Mouse (Mus musculus) layer of hippocampus, adult 9-10 months (tissue): ENCODE data around the gene Bpgm.
A peak's percentile ranks its signal among the peaks of the same experiment; 100 is the strongest.

ENCODE experiments used
- DNase-seq: peaks from one replicate; pipeline ENCODE4 v3.0.0; 2022; ENCODE audit warnings: low spot score

Bpgm gene

DNA sequence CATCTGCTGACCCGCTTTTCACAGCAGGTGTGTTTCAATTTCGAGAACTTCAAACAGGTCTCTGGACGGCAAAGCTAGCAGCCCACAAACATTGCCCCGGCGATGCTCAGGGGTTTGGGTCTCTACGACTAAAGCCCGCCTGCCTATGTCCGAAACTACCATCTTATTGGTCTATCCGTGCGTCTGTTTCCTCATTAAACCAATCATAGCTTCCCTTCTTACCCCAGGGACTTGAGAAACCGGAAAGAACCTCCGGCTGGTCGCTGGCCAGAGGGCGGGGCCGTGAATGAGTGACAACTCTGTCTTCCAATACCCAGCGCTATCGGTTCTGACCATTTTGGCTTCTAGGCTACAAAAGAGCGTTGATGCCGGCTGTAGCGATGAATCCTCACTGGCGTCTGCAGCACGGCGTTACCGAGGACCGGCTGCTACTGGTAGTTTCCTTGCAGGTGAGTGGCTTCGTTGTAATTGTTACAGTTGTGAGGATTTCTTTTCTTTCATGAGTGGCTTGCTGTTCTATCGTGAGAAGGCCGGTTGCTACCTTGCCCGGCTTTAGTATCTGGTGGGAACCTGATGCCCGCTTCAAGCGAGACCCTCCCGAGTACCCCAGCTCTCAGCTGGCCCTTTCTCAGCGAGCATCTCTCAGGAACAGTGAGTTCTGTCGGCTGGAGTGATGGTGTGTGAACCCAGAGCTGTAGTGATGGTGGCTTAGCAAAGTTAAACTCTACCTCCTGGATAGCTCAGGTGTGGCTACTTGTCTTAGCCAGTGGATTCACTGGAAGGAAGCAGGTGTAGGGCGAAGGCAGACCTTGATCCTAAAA is at the start of gene Bpgm:
Bpgm (plus strand) TSS at position 234 of the 821 bp plus-strand sequence.
- peak; percentile 100 for DNase-seq

DNA sequence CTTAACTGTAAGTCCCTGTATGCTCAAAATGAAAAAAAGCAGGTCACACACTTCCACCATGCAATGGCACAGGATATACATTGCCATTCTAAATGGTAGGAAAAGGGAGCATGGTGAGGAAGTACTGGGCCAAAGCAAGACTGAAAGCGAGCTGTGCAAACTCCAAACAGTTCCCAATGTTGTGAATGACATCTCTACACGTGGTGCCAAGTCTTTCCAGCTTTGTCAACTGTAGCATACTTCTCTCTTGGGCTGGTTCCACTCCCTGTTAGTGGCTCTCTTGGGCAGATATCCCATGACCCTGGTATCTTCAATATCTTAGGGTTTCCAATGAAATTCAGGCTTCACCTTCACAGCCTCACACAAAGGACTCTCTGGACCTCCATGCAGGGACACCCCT is 37.0 kb upstream of the Bpgm start:
- no peak for DNase-seq

DNA sequence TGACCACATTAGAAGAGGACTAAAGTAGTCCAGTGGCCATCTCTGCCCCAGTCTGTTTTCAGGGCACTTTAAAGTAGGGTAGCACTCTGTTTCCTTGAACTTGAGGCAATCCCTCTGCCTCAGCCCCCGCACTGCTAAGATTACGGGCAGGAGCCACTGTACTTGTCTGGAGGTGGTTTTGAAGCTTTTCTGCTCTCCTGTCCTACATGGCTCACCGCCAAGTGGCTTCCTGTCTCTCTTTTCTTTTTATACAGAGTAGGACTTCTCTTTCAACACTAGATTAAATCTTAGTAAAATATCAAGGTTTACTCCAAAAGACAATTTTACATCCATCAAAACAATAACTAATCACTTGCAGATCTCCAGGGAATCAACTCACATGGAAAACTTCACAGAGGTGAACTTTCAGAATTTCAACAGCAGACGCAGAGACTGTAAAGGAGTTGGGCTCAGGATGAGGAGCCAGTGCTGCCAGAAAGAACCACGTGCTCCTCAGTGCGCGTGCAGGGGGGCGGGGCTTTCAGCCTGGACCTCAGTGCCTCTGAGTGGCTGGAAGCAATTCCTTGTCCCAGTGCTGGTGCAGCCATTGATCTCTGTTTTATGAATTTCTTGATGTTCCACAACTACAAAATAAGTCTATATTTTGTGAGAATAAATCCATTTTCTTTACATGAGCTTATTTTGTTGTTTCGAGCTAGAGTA is 34.3 kb upstream of the Bpgm start:
- no peak for DNase-seq

DNA sequence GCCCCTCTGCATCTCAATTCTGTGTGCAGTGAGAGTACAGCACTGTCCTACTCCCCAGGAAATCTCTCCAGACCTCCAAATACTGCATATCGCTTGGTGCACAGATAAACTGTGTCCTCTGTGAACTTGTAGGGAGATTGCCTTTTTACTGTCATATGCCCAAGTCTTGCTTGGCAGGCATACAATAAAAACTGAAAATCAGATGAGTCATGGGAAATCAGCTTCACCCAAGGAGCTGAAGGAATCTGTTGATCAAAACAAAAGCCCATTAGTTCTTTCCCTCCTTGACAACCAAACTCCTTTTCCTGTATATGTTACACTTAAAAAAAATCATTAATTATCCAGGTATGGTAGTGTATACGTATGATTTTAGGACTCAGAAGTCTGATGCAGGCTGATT is 32.2 kb upstream of the Bpgm start:
- DNase-seq: no peak

DNA sequence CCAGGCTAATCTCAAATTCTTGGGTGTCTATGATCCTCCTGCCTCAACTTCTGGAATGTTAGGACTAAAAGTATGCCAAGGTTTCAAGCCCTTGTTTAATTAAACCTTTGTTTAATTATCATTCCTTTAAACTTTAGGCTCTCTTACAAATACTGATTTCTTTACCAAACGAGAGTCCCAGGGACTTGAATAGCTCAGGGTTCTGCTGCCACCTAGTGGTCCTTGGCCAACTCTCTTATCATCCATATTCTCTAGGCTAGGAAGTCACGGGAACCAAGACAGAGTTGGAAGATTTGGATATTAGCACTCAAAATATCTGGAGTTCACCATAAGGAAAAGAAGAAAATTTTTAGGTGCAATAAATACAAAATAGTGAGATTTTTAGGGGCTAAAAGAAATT is 28.0 kb upstream of the Bpgm start:
- peak; percentile 84 for DNase-seq

DNA sequence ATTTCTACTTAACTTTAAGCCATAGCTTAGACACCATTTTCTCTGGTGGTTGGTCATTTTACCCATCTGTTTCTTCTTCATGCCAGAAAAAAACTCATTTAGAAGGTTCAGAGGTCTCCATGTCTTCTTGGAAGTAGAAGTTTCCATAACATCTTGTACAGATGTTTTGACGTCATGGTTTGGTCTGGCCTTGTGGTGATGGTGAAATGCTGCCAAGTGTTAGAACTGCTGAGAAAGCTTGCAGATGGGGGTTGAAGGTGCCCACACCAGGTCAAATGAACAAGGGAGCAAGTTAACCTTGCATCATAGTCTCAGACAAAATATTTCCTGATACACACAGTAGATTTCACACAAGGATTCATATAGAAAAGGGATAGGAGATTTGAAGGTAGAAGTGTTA is 27.3 kb upstream of the Bpgm start:
- no peak for DNase-seq

DNA sequence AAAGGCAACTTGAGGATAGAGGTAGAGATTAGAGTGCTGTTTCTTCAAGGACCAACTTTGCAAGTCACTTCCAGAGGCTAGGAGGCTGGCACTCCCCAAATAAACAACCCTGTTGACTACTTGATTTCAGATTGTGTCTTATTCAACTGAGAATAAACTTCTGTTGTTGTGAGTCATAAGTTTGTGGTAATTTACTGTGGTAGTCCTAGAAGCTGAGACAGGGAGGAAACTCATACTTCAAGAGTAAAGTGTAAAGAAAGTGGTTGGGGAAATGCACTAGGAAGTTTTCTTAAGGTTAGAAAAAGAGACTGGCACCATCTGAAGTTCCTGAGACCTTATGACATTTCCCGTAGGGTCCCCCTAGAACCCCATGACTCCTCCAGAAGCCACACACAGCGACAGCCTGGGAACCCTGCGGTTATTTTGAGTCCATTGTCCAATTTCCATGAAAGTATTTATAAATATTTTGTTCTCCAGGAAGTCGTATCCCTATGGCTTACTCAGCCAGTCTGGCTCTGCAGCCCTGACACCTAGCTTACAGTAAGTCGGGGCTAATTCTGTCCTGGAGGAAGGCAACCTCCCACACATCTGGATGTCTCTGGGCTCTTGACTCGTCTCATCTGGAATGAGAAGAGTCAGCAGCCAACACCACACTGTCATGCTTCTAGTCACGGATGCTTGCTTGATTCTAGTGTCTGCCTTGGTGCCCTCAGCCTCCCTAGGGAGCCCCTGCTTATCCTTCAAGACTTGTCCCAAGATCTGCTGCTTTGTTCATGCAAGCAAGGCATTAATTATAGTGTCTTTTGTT is 22.8 kb upstream of the Bpgm start:
- DNase-seq: no peak

DNA sequence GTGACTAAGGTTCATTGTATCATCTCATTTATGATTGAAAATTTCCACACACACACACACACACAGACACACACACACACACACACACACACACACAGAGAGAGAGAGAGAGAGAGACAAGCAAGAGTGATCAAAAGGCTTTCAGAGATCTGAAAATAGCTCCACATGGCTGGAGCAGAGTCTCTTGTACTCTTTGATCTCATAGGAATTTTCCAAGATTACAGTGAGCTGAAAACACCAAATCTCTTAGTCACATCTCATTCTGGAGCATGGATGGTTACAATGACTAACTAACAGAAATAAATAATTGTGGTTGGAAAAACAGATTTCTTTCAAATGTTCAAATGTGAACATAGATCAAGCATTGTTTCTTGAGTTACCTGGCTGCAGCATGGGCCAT is 16.6 kb upstream of the Bpgm start:
- DNase-seq: no peak

DNA sequence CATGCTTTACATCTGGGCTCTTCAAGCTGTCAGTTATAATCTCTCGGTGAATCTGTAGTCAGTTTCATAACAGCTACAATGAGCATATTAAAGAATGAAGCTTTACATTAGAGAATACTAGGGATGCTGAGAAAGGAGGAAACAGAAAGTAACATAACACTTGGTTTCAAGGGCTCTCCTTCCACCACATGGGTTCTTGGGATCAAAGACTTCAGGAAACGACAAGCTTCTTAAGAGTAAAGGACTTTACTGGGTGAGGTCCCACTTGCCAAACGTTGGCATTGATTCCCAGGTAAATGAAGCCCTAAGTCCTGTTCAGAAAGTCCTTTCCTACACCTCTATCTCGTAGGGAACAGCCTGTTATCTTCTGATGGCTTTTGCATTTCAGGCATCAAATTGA is 15.4 kb upstream of the Bpgm start:
- DNase-seq: no peak

DNA sequence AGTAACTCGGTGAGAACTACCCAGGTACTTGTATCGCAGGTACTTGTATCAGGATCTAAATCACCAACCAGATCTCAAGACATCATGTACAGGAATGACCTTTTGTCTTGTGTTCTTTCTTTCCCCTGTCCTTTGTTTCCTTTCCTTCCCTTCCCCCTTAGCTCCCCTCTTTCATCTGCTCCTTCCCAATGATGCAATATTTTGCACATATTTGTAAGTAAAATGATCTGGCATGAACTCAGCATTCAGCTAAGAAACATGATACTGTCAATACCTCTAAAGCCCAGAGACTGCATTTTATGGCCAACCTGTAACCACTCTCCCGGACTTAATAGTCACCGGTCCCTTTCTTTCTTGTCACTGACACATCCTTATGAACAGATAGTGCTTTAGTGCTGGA is 12.4 kb upstream of the Bpgm start:
- DNase-seq: no peak

DNA sequence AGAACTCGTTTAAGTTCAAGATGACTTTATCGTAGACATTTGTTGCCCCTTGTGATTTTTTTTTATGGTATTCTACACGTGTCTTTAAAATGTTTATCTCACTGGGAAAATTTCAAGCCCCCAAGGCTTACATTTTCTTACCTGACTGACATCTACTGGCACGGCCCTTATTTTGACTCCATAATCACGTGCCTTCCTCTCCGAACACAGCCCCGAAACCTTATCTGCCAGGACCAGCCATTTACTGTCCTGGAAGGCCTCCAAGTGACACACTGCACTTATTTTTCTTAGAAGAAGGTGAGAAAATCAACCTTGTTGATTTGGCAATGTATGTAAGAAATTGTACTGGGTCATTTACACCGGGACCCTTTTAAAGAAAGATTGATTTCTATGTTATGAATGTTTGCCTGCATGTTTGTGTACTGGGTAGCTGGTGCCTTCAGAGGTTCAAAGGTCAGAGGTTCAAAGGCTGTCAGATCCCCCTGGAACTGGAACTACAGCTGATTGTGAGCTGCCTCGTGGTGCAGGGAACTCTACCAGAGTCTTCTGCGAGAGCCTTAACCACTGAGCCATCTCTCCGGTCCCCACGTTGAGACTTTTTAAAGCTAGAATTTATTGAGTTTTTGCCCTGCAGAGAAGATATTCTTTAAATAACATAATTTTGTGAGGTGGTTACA is 4.4 kb upstream of the Bpgm start:
- DNase-seq: no peak

DNA sequence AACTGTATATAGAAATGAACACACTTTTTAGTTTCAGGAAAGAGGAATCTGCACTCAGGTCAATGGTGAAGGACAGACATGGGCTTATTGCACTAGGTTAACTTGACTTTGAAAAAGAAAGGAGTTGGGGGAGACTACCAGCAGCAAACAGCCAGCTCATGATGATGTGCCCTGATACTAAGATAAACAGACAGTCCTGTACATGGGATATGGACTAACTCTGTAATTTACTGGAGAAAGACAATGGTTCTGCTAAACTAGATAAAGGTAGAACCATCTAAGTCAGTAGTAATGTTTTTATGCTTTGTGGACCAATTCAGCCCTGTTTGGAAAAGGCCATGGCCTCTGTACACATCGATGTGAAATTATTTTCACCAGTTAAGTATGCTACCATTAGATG is 2.7 kb upstream of the Bpgm start:
- no peak for DNase-seq

DNA sequence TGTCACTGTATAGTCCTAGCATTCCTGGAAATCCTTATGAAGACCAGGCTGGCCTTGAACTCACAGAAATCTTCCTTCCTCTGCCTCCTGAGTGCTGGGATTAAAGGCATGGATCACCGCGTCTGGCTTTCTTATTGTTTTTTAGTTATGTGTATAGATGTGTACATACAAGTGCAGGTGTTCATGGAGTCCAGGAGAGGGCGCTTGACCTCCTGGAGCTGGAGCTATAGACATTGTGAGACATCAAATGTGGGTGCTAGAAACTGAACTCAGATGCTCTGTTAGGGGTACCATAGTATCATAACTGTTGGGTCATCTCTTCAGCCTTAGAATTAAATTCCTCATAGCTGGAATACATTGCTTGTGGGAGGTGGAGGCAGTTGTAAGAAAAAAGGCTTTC is 2.0 kb upstream of the Bpgm start:
- no peak for DNase-seq

DNA sequence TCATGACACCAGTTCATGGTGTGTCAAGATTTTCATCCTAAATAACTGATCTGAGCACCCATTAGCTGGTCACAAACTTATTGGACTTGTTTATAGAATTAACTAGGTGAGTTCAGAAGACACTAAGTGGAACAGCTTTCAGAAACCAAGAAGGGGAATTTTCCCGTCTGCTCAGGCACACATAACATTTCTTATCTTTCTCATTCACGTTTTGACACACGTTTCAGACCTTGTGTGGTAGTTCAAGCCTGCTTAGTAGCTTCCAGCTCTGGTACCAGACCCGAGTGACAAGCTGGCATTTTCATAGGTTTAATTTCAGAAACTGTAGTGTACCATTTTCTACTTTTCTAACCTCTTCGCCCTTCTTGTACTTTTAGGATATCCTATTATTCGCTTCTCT is 616 bp upstream of the Bpgm start:
- no peak for DNase-seq

DNA sequence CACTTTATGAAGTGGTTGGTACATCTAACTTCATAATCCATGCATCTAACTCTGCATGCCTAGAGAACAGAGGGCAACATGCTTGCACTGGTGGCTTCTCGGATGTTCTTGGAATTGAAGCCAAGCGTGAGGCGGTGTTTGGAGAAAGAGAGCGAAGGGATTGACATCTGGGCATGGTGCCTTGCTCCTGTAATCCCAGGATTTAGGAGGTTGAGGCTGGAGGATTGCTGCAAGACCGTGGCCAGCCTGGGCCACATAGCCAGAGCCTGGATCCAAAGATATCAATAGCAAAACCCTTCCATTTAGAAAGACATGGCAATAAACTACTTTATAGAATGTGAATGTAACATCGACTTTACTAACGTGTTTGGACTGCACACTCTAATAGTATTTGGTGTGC is 2.0 kb downstream of the Bpgm start:
- no peak for DNase-seq

DNA sequence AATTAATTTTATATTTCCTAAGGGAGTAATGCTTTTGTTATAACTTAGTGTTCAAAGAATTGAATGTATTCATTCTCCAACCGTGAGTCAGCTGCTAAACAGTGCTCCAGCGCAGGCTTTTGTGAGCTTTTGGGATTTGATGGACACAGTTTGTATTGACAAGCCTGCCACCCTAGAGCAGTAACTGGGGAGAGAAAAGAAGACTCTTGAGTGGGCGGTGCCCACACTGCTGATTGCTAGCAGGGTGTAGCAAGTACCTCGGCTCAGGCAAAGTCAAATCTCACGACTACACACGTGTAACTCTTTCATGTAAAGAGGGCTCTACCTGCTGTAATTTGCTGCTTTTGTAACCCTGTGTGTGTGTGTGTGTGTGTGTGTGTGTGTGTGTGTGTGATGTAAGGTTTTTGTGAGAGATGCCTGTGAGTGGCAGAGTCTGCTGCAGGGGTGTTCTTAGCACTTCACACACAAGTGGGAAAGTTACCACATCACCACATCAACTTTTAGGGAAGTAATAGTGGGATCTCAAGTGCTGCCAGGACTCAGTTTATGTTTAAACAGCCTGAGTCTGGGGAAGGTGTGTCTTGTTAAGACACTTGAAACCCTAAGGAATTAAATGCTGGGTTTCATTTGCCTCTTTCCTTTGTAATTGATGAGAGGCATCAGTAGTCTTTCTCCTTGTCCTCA is 2.8 kb downstream of the Bpgm start:
- no peak for DNase-seq

DNA sequence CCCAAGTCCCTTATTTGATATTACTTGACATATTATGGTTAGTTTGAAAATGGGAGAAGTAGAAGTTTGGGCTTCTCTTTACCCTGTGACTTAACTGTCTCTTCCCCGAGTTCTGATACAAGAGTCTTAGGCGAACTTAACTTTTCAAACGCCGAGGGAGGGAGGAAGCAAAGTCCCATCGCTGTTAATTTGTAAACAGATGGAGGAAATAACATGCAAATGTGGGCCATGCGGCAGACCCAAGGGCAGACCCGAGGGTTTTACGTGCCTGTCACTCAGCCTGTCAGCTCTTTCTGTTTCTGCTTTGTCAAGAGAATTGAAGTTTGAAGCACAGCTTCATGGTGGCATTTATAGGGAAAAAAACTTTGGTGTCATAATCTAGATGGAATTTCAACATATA is 3.5 kb downstream of the Bpgm start:
- no peak for DNase-seq

DNA sequence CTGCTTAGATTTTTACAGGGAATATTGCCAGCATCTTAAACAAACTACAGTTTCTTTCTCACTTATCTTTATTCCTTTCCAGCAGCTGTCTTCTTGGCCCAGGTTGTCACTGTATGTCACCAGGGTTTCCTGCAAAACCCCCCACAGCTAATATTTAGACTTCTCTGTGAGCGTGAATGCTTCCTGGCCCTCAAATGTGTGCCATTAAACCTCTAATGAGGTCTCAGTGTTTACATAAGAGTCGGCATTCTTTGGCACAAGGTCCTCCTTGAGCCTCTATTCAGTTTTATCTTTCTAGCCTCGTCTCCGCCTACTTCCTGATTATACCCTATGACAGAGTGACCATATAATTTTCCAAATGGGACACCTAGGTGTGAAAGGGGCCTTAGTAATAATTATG is 4.7 kb downstream of the Bpgm start:
- no peak for DNase-seq

DNA sequence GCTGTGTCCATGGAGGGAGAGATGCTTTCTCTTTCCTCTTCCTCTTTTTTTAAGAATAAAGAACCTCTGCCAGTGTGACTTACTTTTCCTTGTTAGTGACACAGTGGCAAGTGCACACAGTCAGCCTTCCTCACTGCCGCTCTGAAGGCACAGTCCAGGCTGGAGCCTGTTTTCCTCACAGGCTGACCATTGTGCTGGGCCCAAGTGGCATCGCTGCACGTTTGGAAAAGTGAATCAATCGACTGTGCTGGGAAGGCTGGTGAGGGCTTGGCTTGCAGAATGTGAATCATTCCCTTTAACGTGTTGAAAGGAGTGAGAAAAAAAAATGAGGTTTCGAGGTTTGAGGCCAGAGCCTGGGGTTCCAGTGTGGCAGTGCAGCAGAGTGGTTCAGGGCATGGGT is 5.3 kb downstream of the Bpgm start:
- DNase-seq: no peak

DNA sequence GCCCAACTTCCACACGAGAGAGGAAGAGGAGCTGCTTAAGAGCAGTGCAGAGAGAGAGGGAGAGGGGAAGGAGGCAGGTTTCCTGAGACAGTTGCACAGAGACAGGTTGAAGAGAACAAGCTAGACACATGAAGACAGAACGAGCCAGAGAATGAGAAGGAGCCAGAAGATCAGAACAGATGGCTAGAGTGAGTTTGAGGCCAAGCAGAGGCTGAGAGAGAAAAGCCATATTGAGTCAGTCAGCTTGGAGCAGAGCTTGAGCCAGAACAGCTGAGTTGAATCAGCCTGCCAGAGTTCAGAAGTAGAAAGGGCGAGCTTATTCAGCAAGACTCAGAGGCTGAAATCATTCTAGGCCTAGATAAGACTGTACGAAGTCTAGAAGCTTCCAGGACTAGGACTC is 6.8 kb downstream of the Bpgm start:
- no peak for DNase-seq

DNA sequence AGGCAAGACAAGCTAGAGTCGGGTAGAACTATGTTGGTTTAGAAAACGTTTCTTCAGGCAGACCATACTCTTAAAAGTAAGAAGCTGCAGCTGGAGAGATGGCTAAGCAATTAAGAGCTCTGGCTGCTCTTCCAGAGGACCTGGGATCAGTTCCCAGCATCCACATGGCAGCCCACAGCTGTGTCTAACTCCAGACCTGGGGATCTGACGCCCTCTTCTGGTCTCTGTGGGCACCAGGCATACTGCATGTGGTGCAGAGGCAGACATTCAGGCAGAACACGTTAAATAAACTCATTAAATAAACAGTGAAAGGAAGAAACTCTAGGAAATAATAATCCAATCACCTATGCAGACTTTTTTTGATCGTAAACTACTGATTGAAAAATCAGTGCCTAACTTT is 7.4 kb downstream of the Bpgm start:
- DNase-seq: no peak

DNA sequence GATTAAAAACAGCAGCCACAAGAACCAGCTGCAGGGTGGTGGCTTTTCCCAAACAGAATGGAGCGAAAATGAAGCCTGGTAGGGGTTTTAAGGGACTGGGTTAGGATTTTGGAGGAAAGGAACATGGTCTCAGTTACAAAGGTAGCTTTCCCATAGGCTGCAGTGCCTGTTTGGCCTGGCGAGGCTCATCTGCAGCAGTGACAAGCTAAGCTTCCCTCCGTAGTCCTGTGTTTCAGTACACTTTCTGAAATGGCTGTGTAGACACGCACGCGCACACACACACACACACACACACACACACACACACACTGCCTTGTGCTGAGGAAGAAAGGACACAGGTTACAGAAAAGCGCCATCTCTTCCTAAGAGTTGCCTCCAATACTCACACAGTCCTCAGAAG is 7.8 kb downstream of the Bpgm start:
- DNase-seq: no peak
